ENCODE assay signal across 26 mouse cellular contexts in the genomic region with DNA sequence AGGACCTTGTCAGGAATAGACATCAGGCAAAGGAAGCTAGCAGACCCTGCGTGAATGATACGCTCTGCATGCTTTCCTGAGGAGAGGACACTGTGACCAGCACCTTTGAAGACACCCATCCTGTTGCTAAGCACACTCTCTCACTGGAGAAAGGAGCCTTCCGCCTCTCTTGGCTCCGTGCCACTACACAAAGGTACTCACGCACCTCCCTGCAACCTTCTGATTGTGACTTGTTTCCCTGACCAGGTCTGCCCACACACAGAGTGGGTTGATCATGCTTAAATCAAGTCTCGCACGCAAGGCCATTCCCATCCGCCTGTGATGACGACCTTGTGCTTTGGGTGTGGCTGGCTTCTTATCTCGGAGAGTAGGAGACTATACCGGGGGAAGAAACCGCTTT. TPM values are rescaled to one million over a fixed set of nuclear protein-coding genes. Genes with fewer than 3 reads are reported as not detected.
DNase-seq lines count a peak whose midpoint lies in the region; ATAC-seq and TF ChIP-seq lines count a peak whose summit lies in the region.
"Had no signal": no experiment of that assay in that cellular context is flagged by ENCODE, and none has a peak within 500 bp of the region (broad histone marks: within the 10 kb centered on the region; RNA-seq: fewer than 3 reads in every experiment).

No protein-coding gene starts in this region.

- TF ChIP-seq CTCF in spleen, adult 2 months (IDR thresholded peaks at IDR 0.05; ENCODE audit: extremely low read depth, insufficient read depth, insufficient read length, insufficient replicate concordance): no peak
- no peak for TF ChIP-seq CTCF in CH12.LX (conservative IDR thresholded peaks at IDR 0.05 in 1 of 2, IDR thresholded peaks at IDR 0.05 in 1 of 2; ENCODE audit: low read depth in 2 of 2, low read length in 2 of 2)
- TF ChIP-seq CTCF in stomach, postnatal 0 days (IDR thresholded peaks at IDR 0.05; ENCODE audit: low read depth): no peak

- WGBS in spleen, adult 2 months: 92% methylated on average over 12 of the region's 12 CpGs
- WGBS in stomach, postnatal 0 days: 78% methylated on average over 12 of the region's 12 CpGs

- no peak overlapping the region for H3K4me2 ChIP-seq in CH12.LX (ENCODE audit: insufficient read depth, low read depth, poor library complexity, severe bottlenecking)
- H3K4me2 ChIP-seq in stomach, postnatal 0 days (replicated peaks; ENCODE audit: low read depth): no peak overlapping the region
- H3K4me2 ChIP-seq: embryonic facial prominence, embryonic 12.5 days; embryonic facial prominence, embryonic 15.5 days; heart, embryonic 13.5 days; hindbrain, embryonic 13.5 days; intestine, embryonic 15.5 days had no signal

- TF ChIP-seq RAD21 in CH12.LX (IDR thresholded peaks at IDR 0.05; ENCODE audit: low read depth, low read length): no peak

- peaks cover 7% of the 10 kb centered on the region for H3K9me3 ChIP-seq in CH12.LX (replicated peaks; ENCODE audit: low read length)
- H3K9me3 ChIP-seq in stomach, postnatal 0 days (ENCODE audit: control insufficient read depth, low read length): no peaks in the 10 kb centered on the region
- H3K9me3 ChIP-seq: embryonic facial prominence, embryonic 12.5 days; embryonic facial prominence, embryonic 15.5 days; heart, embryonic 10.5 days; heart, embryonic 13.5 days; hindbrain, embryonic 10.5 days; hindbrain, embryonic 13.5 days; intestine, embryonic 15.5 days had no signal

- dilution Hi-C loops in CH12.LX (cut with MboI; ENCODE audit: extremely low pct_ligation_motif_present, extremely low pct_unique_long_range_greater_than_20kb, low sequenced_read_pairs): no loop called here

- H3K9ac ChIP-seq in CH12.LX (ENCODE audit: insufficient read depth, low read depth): no peak overlapping the region
- no peak overlapping the region for H3K9ac ChIP-seq in stomach, postnatal 0 days (ENCODE audit: low read length)
- H3K9ac ChIP-seq: embryonic facial prominence, embryonic 12.5 days; embryonic facial prominence, embryonic 15.5 days; forebrain, postnatal 0 days; heart, embryonic 13.5 days; hindbrain, embryonic 13.5 days; intestine, embryonic 15.5 days had no signal

- peaks cover 61% of the 10 kb centered on the region for H3K79me2 ChIP-seq in CH12.LX (replicated peaks; ENCODE audit: control insufficient read depth, extremely low read depth, insufficient read depth, poor library complexity, severe bottlenecking)

- H3K27me3 ChIP-seq in spleen, adult 2 months (ENCODE audit: control insufficient read depth, insufficient read depth, low read length): no peaks in the 10 kb centered on the region
- no peaks in the 10 kb centered on the region for H3K27me3 ChIP-seq in CH12.LX (replicated peaks)
- no peaks in the 10 kb centered on the region for H3K27me3 ChIP-seq in stomach, postnatal 0 days (ENCODE audit: control insufficient read depth, insufficient read depth, low read length)
- H3K27me3 ChIP-seq: embryonic facial prominence, embryonic 12.5 days; embryonic facial prominence, embryonic 15.5 days; heart, embryonic 13.5 days; hindbrain, embryonic 13.5 days; intestine, embryonic 15.5 days had no signal

- H3K27ac ChIP-seq in spleen, adult 2 months (ENCODE audit: insufficient read depth, low read length): peak overlapping the region; percentile 71
- H3K27ac ChIP-seq in CH12.LX (ENCODE audit: insufficient read depth, low read depth): peak overlapping the region; percentile 51
- no peak overlapping the region for H3K27ac ChIP-seq in stomach, postnatal 0 days (replicated peaks)
- H3K27ac ChIP-seq: embryonic facial prominence, embryonic 12.5 days; embryonic facial prominence, embryonic 15.5 days; gastrocnemius, adult 2 months; heart, embryonic 10.5 days; heart, embryonic 13.5 days; hindbrain, embryonic 10.5 days; hindbrain, embryonic 13.5 days; intestine, embryonic 15.5 days had no signal

- ATAC-seq in stomach, postnatal 0 days (ENCODE audit: low FRiP score, low TSS enrichment): no peak
- ATAC-seq: activated CD4-positive, CD25-positive, alpha-beta regulatory T cell, adult 4 months; forebrain, embryonic 14.5 days; forebrain, postnatal 0 days; hindbrain, embryonic 16.5 days; intestine, embryonic 15.5 days had no signal

- no peak for TF ChIP-seq EP300 in CH12.LX (IDR thresholded peaks at IDR 0.05; ENCODE audit: low read length)
- TF ChIP-seq EP300 in stomach, postnatal 0 days (optimal IDR thresholded peaks at IDR 0.05): no peak

- peaks cover 8% of the 10 kb centered on the region for H3K36me3 ChIP-seq in spleen, adult 2 months (ENCODE audit: control insufficient read depth, insufficient read depth, low read length)
- H3K36me3 ChIP-seq in CH12.LX (replicated peaks in 1 of 2; ENCODE audit: control insufficient read depth in 1 of 2, insufficient read depth in 1 of 2, low read length in 1 of 2): peaks cover 50 to 94% of the 10 kb centered on the region in 2 experiments
- no peaks in the 10 kb centered on the region for H3K36me3 ChIP-seq in stomach, postnatal 0 days (ENCODE audit: control insufficient read depth, insufficient read depth, low read length)
- H3K36me3 ChIP-seq: embryonic facial prominence, embryonic 12.5 days; embryonic facial prominence, embryonic 15.5 days; heart, embryonic 10.5 days; heart, embryonic 13.5 days; hindbrain, embryonic 10.5 days; hindbrain, embryonic 13.5 days; intestine, embryonic 15.5 days had no signal

- peak; percentile 92 for DNase-seq in heart, adult 11 months
- no peak for DNase-seq in heart, postnatal 25 days (ENCODE audit: low spot score)
- DNase-seq in spleen, adult 2 months (ENCODE audit: low read depth in 1 of 2, low spot score in 2 of 2): no peak
- no peak for DNase-seq in spleen, postnatal 10 days (ENCODE audit: low spot score in 2 of 2)
- no peak for DNase-seq in CH12.LX (ENCODE audit: extremely low read depth)
- no peak for DNase-seq in stomach, postnatal 0 days (ENCODE audit: low spot score)
- DNase-seq: adrenal gland, adult 8-10 months; adrenal gland, postnatal 25 days; cerebellum, adult 18-20 months; cerebellum, adult 9-11 months; cerebellum, postnatal 25 days; forebrain, postnatal 0 days; gastrocnemius, adult 2 months; gastrocnemius, postnatal 14 days; heart, adult 18-20 months; heart, postnatal 14 days had no signal

- no peak overlapping the region for H3K4me3 ChIP-seq in spleen, adult 2 months (ENCODE audit: extremely low read depth, insufficient read depth, insufficient read length)
- H3K4me3 ChIP-seq in CH12.LX (replicated peaks in 1 of 3; ENCODE audit: low read depth in 2 of 3, low read length in 2 of 3, poor library complexity in 1 of 3): no peak overlapping the region
- H3K4me3 ChIP-seq in stomach, postnatal 0 days (ENCODE audit: low read depth, low read length): no peak overlapping the region
- H3K4me3 ChIP-seq: embryonic facial prominence, embryonic 12.5 days; embryonic facial prominence, embryonic 15.5 days; gastrocnemius, adult 2 months; heart, embryonic 10.5 days; heart, embryonic 13.5 days; hindbrain, embryonic 10.5 days; hindbrain, embryonic 13.5 days; intestine, embryonic 15.5 days had no signal

- TF ChIP-seq POLR2A in spleen, adult 2 months (IDR thresholded peaks at IDR 0.05; ENCODE audit: low read depth, low read length): no peak
- TF ChIP-seq POLR2A in CH12.LX (IDR thresholded peaks at IDR 0.05; ENCODE audit: low read depth, low read length): no peak

- intact Hi-C loops in heart, postnatal 25 days (cut with DNase I): loop anchor here (5.0 kb wide), 1 partner anchor 34 kb away; no protein-coding TSS in a partner anchor

- H3K4me1 ChIP-seq in spleen, adult 2 months (ENCODE audit: control insufficient read depth, insufficient read depth, insufficient read length): peaks cover 29% of the 10 kb centered on the region; the same call in 1 of the 2 replicates
- peaks cover 25 to 97% of the 10 kb centered on the region in 2 experiments for H3K4me1 ChIP-seq in CH12.LX (ENCODE audit: control insufficient read depth in 1 of 2, insufficient read depth in 2 of 2)
- H3K4me1 ChIP-seq in stomach, postnatal 0 days (replicated peaks; ENCODE audit: control insufficient read depth, insufficient read depth): no peaks in the 10 kb centered on the region
- H3K4me1 ChIP-seq: intestine, embryonic 15.5 days had no signal

- in situ Hi-C loops in CH12.LX (cut with MboI; ENCODE audit: low pct_ligation_motif_present, low pct_unique_long_range_greater_than_20kb, low sequenced_read_pairs): no loop called here

TF ChIP-seq in CH12.LX, 34 proteins besides CTCF, POLR2A, EP300 and RAD21:
- TF ChIP-seq SIN3A (IDR thresholded peaks at IDR 0.05; ENCODE audit: low read length) (no peak), ETS1 (conservative IDR thresholded peaks at IDR 0.05; ENCODE audit: low read depth, low read length) (no peak), KAT2A (IDR thresholded peaks at IDR 0.05; ENCODE audit: insufficient replicate concordance, low read length) (no peak), GABPA (IDR thresholded peaks at IDR 0.05; ENCODE audit: insufficient replicate concordance, low read depth, low read length) (no peak), MXI1 (IDR thresholded peaks at IDR 0.05; ENCODE audit: low read depth, low read length) (no peak), JUN (IDR thresholded peaks at IDR 0.05; ENCODE audit: insufficient read depth, low read depth, low read length) (no peak), CHD2 (IDR thresholded peaks at IDR 0.05; ENCODE audit: low read length) (no peak), MAFK (IDR thresholded peaks at IDR 0.05; ENCODE audit: insufficient replicate concordance, low read length) (no peak), USF1 (IDR thresholded peaks at IDR 0.05; ENCODE audit: low read depth, low read length) (no peak), HCFC1 (IDR thresholded peaks at IDR 0.05; ENCODE audit: low read depth, low read length) (no peak)

RNA-seq across cellular contexts. Expression of a gene that starts 42.9 kb away (rescaled TPM):
- 10 to 100 TPM; 15.0 to 15.3 TPM for total RNA-seq in heart, postnatal 25 days (2021)
- 17.6 and 18.6 TPM in 2 replicates for polyA plus RNA-seq in spleen, adult 2 months (2012; rRNA removed)
- total RNA-seq in CH12.LX (2012; rRNA removed) (49.3 and 52.0 TPM in 2 replicates), CH12.LX (2014; rRNA removed) (28.9 and 37.7 TPM in 2 replicates)
- polyA plus RNA-seq in CH12.LX (2012; ENCODE audit: insufficient read length, low read depth): 49.4 and 55.7 TPM in 2 replicates
- polyA plus RNA-seq in stomach, postnatal 0 days (2015; fragmentation: Nextera tagmentation; extraction: Ambion mirVana): 2.0 and 2.1 TPM in 2 replicates

RNA-seq across cellular contexts. Expression of a gene that starts 59.8 kb away (rescaled TPM):
- 1 to 10 TPM in 1 of 2 experiments, under 1 TPM in 1; 0.75 to 1.1 TPM for total RNA-seq in heart, postnatal 25 days (2021)
- polyA plus RNA-seq in spleen, adult 2 months (2012; rRNA removed): 2.9 and 5.5 TPM in 2 replicates
- total RNA-seq in CH12.LX (2012; rRNA removed): 12.2 and 14.1 TPM in 2 replicates
- 16.1 and 19.8 TPM in 2 replicates for total RNA-seq in CH12.LX (2014; rRNA removed)
- polyA plus RNA-seq in CH12.LX (2012; ENCODE audit: insufficient read length, low read depth): 12.4 and 15.5 TPM in 2 replicates
- polyA plus RNA-seq in stomach, postnatal 0 days (2015; fragmentation: Nextera tagmentation; extraction: Ambion mirVana): 61.1 and 61.3 TPM in 2 replicates
